Mouse (Mus musculus): ENCODE data around the gene B3gnt5. TPM values are rescaled to one million over a fixed set of nuclear protein-coding genes. Genes with fewer than 3 reads are reported as not detected.
"Not testable (repeated sequence)": the region's sequence is repeated elsewhere in the genome, so short reads cannot be mapped to it uniquely, and the experiment has no call there.

The B3gnt5 gene
- under 1 TPM; 0.34 to 0.95 (median 0.45) TPM for total RNA-seq (2022)

DNA sequence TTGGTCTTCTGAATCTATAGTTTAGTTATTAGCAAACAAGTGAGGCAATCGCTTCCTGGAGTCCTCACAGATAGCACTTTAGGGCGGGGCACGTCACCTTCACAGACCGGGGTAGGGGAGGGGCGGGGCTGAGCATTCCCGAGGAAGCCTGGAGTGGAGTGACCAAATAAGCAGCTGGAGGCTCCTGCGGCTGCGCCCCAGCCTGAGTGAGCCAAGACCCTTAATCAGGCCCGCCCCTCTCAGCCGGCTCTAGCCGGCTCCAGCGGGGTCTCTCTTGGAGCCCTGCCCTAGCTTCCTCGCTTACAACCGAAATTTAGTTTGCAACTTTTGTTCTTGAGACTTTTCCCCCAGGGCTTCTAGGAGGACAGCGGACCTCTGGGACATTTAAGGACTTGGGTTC is at the start of gene B3gnt5:
Gene B3gnt5, plus strand, starts transcription at position 135 of the 400 bp plus-strand sequence.
- DNase-seq (ENCODE audit: low spot score in 2 of 2) = no peak

DNA sequence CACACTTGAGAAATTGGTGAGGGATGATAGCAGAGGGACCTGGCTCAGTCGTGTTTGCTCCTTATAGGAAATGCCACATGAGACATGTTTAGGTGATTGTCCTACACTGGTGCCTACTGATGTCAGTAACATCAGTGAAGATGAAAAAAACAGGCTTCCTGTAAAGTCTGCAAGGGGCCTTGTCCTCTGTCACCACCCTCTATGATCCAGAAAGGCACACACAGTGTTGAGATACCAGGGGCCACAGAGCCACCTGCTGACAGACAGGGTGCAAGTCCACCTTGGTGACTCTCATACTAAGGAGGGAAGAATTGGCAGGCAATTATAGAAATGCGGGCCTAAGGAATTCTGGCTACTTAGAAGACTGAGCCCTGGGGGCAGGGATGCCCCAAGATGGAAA is 39.0 kb upstream of the B3gnt5 start:
- no peak for DNase-seq (ENCODE audit: low spot score in 2 of 2)

DNA sequence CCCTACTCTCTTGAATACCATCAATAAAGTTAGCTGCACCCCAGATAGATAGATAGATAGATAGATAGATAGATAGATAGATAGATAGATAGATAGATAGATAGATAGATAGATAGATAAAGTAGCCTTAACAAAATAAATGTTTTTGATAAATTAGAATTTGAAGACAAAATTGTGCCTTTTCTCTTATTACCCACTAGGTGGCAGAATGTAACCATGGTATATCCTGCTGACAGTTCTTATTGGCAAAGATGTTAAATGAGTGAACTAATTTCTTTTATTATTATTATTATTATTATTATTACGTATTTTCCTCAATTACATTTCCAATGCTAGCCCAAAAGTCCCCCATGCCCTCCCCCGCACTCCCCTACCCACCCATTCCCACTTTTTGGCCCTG is 35.9 kb upstream of the B3gnt5 start:
- not testable (repeated sequence) for DNase-seq (ENCODE audit: low spot score in 2 of 2)

DNA sequence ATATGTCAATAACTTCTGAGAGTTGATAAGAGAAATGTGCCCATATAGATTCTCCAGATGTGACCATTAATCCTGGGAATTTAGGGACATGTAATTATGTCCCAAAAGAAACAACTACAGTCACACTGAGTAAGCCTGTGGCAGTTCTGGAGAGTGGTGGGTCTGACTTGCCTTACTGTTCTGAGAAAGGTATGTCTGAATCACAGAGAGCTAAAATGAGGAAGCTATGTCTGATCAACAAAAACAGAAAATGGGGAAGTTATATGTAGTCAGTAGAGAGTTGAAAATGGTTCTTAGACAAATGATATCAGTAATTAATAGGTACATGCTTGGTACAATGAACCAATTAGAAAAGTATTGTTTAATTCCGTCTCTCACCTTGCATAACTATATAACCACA is 27.1 kb upstream of the B3gnt5 start:
- DNase-seq (ENCODE audit: low spot score in 2 of 2) = no peak

DNA sequence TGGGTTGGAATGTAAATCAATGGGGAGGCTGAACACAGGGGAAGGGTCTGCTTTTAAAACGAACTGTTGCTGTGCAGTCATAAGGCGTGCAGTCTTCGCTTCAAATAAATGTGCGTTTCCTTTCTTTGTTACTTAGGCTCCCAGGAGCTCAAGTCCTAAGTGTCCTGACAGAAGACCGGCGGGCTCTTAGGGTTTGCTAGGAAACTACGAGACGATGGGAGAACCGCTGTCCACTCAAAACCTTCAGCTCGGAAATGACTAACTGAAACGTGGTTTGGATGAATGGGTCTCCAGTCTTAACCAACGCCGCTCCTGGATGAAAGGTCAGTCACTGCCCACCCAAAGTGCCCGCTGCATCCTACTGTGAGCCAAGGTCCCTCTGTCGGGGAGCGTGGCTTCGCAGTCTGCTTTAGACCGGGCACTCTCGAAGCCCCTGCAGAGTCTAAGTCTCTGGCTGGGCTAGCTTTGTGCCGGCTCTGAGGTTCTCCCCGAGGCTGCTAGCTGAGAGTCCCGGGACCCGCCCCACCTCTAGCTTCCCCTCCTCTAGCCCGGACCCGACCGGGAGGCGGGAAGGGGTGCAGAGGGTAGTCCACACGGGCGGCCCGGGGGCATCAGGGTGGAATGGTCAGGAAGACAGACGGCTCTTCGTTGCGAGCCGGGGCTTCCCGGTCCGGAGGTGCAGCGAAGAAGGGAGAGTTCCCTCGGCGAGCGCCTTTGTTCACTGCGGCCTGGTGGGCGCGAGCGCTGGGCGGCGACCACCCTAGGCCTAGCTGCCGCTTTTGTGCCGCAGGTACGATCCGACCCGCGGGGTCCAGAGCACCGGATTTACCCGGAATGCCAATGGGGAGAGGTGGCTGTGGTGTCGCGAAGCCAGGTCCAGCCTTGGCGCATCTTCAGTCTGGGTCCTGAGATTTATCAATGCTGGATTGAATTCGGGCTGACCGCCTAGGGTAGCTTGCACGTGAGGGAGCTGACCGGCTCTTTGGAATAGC is 793 bp downstream of the B3gnt5 start:
- peak in 1 of 2 experiments; percentile 2 for DNase-seq (ENCODE audit: low spot score in 2 of 2)

DNA sequence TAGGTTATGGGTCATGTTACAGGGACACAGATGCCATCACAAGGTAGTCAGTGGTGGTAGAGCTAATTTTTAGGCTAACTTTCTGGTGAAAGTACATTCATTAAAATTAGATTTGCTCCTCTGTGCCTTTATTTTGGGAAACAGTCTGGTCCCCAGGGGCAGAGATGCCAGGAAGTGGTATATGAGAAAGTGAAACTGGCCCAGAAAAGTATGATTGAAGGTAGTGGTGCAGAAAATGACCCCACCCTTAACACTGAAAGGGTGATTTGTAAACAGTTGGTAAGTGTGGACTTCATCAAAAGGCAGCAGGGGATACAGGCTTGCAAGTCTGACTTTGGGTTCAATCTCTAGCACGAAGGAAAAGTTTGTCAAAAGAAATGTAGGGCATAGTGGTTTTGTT is 1.7 kb downstream of the B3gnt5 start:
- no peak for DNase-seq (ENCODE audit: low spot score in 2 of 2)

DNA sequence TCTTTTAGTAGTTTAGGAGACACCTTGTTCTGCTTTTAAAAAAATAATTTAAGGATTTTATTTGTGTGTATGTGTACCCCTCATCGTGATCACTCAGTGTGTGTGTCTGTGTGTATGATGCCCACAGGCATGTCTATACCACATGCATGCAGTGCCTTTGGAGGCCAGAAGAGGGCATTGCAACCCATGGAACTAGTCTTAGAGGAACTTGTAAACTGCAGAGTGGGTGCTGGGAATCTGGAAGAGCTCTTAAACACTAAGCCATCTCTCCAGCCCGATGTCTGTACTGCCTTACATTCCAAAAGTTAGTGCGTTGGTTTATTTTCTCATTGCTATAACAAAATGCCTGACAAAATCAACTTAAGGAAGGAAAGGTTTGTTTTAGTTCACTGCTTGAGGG is 6.1 kb downstream of the B3gnt5 start:
- no peak for DNase-seq (ENCODE audit: low spot score in 2 of 2)

DNA sequence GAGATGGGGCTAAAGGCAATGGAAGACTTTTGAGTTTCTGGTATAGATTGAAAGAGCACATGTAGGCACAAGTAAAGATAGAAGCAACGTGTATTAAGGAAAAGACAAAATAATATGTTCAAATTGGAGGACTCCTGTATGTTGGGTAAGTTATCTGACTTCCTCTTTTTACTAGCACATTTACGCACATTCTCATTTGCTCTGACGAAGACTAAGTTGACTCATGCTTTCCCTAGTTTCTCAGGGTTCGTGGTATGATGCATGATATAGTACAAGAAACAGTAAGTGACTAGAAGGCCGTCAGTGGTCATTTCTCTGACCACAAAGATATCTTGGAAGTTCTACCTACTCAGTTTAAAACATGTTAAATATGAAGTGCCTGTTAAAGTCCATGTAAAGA is 8.0 kb downstream of the B3gnt5 start:
- no peak for DNase-seq (ENCODE audit: low spot score in 2 of 2)

DNA sequence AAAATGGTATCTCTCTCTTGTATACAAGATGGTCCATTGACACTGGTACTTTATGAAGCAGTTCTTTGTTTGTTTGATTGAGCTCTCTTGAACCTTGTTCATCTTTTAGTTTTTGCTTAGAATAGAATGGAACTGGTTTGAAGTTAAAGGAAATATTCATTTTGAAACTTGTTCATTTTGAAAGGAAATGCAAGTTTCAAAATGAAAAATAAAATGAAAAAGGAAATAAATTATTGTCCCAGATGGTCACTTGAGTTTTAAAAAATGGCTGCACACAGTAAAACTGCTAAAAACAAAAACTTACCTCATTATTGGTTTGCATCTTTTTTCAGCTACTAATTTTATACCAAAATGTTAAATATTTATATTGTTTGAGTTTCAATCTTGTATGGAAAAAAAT is 12.0 kb downstream of the B3gnt5 start:
- no peak for DNase-seq (ENCODE audit: low spot score in 2 of 2)

DNA sequence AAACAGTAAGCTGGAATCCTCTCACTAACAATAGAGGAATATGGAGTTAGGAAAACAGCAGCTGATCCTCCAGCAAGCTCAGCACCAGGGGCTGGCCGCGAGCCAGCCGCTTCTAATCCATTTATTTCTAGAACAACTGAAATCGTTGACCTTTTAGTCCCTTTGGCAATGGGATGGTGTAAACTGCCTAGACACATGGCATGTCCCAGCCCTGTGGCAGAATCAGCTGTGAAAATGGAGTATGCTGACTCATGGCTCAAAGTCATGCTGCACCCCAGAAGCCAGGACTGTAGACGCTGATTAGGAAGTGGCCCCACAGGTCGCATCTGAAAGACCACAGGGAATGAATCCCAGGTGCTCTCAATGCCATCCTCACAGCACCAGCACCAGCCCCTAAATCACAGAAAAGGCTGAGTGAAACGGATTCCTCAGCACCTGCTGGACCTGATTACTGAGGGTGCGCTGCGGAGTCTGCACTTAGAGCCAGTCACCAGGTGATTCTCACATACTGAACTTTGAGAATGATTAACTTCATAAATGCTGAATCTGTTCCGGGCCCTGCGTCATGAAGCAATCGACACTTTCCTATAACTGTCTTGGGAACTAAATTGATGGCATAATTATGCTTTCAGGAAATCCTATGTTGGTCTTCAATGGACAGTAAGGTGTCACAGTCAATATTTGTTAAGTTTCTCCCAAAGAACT is 26.5 kb downstream of the B3gnt5 start:
- DNase-seq (ENCODE audit: low spot score in 2 of 2) = no peak

DNA sequence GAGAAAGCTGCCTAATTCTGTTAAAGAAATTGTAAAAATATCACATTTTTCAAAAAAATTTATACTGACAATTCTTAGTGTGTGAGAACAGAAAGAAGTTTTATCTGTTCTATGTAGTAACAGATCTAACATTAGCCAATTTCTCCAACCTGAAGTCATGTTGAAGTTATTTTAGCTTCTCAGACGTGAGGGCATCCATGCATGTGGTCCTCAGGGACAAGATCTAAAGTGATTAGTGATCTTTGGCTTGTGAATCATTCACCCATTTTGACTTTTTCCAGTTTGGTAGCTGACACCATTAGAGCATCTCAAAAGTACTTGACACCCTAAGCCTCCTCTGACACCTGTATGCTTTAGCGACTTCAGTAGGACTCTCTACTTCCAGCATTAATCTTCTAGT is 29.9 kb downstream of the B3gnt5 start:
- no peak for DNase-seq (ENCODE audit: low spot score in 2 of 2)

DNA sequence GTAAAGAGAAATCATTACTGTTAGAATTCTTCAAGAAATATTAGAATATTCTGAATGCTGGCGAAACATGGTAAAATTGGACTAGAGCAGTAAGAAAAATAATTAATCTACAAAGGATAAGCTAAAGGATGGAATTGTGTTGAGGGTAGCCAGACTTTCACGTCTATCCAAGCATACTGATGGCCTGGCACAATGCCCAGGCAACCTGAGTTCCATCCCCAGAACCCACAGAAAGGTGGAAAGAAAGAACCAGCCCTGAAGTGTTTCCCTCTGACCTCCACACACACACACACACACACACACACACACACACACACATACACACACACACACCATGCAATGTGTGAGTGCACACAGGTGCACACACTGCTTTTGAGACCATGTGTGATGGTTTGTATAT is 58.8 kb downstream of the B3gnt5 start:
- DNase-seq (ENCODE audit: low spot score in 2 of 2) = no peak

Other genes starting within 250 kb of the B3gnt5 start
- not detected for gene Olfr167, start 237.9 kb upstream of the B3gnt5 start, total RNA-seq (2022)
- gene Olfr168, start 224.7 kb upstream of the B3gnt5 start, total RNA-seq (2022) = not detected
- not detected for gene Olfr169, start 188.4 kb upstream of the B3gnt5 start, total RNA-seq (2022)
- gene Olfr170, start 148.3 kb upstream of the B3gnt5 start, total RNA-seq (2022) = not detected
- not detected for gene Olfr171, start 130.3 kb upstream of the B3gnt5 start, total RNA-seq (2022)
- gene Lamp3, start 53.8 kb upstream of the B3gnt5 start, total RNA-seq (2022) = under 1 TPM in 2 of 4 experiments, not detected in 2; 0.11 to 0.12 TPM
- 1 to 10 TPM in 3 of 4 experiments, under 1 TPM in 1; 0.69 to 9.2 (median 3.9) TPM for gene Klhl6, start 222.8 kb downstream of the B3gnt5 start, total RNA-seq (2022)

Measured in layer of hippocampus, adult 8-10 months (tissue).